Mouse (Mus musculus) left cerebral cortex, postnatal 25 days (tissue): Measurements from ENCODE around the gene Parp16. TPM values are rescaled to one million over a fixed set of nuclear protein-coding genes. Genes with fewer than 3 reads are reported as not detected.

Experiments
- DNase-seq, 2 experiments: peaks; one replicate each; pipeline ENCODE4 v3.0.0; 2022; ENCODE audit warnings: low spot score in 2 of 2, mixed read lengths in 1 of 2
- intact Hi-C: fragments of 180-260 bp; cut with DNase I; formaldehyde crosslinking; loops from one replicate; pipeline ENCODE4 v1.15.1; 2025
- total RNA-seq, 2 experiments: library from RNA; stranded (reverse); gene quantifications; 2 replicates each; pipeline ENCODE4 v1.2.3; 2021

Gene Parp16
- 1 to 10 TPM; 3.3 to 3.6 TPM for total RNA-seq

DNA sequence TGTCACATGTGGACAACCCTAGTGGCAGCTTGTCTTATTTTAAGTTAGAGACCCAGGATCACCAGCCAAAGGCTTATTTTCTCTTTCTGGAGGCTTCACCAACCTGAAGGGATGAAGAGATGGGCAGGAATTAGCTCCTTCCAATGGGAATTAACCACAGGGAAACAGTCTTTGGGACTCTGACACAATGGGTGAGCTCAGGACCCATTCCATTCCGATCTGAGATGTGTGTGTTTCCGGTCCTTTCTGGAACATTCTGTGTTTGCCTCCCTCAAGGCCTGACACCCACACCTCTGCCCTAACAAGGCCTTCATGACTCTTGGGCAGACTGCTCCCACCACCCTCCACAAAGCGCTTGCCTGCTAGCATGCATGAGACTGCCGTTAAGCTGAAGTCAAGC is at the start of gene Parp16:
Parp16 (plus strand) TSS at position 301 of the 400 bp plus-strand sequence.
- intact Hi-C loops = no loop called here
- no peak for DNase-seq

DNA sequence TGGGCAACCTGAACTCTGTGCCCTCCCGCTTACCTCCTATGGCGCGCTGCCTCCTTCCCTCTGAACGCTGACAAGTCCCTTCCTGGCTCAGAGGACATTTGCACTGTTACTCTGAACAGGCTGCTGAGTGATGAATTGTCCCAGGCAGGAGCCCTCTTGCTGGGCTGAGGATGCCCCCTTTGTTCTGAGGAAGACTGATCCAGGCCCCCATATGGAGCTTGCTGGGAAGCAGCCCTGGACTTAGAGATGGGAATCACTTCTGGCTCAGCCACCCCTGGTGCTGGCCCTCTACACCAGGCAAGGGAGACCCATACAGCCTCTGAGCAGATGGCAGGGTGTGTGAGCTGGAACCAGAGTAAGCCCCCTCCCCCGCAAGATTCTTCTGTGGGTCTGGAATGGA is 49.2 kb upstream of the Parp16 start:
- DNase-seq = no peak
- intact Hi-C loops = no loop called here

DNA sequence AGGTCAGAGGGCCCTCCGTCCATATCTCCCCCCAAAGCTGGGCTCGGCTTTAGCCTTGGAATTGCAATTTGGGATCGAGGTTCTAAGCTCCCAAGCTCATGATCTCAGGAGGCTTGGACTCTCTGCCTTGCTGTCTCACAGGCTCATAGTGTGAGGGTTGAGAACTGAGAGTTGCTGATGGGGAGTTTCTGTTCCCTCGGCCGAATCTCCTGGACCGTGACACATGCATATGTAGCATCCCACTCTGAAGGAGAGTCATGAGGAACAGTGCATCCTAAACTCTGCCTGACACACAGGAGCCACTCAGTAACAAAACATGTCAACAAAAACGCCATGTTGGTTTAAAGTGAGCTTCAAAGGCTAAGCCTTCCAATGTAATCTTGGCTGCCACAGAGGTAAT is 46.6 kb upstream of the Parp16 start:
- intact Hi-C loops = no loop called here
- DNase-seq = no peak

DNA sequence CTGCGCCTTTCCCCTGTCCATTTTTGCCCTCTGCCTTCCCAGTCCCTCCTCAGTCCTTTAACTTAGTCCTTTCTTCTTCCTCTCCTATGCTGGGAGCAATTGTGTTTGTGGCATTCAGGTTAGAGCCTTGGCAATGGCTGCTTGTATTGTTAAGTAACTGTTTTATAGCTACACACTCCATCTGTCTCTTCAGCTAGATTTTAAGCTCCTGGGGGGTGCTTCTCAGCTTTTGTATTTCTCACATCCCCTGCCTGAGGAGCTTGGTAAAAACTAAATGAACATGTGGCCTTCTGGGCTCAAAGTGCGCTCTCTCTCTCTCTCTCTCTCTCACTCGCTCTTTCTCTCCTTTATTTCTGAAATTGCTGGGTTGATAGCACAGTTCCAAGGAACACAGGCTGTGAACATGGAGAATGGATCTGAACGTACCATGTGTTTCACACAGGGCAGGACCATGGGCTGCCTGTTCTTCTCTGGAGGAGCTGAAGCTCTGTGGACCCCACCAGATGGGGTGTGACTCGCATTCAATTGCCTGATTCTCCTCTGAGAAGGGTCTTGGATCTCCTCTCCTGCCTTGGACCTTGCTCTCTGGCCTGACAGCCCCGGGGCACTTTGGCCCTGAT is 42.3 kb upstream of the Parp16 start:
- intact Hi-C loops = no loop called here

DNA sequence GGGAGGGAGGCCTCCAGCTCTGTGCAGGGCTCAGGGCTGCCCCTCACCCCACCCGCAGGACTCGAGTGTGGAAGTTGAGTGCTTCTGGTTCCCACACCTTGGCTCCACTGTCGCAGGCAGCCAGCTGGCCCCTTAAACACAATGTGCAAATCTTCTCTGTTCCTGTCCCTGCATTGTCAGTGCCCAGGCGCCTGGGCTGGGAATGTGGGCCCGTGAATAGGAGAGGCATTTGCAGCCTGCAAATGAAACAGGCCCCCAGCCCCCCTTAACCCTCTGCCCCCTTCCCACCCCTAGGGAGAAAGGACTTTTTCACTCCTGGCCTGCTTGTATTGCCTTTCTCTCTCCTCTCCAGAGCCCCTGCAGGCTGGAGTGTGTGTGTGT is 41.8 kb upstream of the Parp16 start:
- no peak for DNase-seq
- intact Hi-C loops = no loop called here

More for the DNA sequence above, 42.3 kb upstream of the Parp16 start:
- DNase-seq = no peak

DNA sequence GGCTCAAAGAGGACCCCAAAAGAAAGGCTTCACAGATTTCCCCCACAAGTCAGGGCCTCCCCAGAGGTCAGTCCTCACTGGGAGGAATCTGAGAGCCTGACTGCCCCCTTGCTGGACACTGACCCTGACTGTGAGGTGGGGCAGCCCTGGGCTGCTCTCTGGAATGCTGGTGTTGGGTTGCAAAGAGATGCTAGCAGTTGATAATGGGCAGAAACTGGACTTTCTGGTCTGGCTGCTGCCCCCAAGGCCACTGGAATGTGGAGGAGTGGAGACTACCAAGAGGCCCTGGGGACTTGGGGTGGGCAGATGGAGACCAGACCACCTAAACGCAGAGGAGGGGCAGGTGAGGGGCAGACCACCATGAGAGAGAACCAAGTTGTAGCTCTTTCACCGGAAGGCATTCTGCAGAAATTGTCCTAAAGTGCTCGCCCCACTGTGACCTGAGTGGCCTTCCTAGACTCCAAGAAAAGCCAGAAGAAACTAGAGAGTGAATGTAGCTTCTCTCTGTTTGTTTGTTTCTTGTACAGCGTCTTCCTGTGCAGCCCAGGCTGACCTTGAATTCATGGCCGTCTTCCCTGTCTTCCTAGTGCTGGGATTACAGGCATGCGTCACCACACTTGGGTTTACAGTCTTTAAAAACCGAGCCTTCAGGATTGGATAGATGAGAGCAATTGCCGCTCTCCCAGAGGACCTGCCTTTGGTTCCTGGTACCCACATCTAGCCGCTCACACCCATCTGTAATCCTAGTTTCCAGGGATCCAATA is 40.3 kb upstream of the Parp16 start:
- no peak for DNase-seq
- intact Hi-C loops = no loop called here

DNA sequence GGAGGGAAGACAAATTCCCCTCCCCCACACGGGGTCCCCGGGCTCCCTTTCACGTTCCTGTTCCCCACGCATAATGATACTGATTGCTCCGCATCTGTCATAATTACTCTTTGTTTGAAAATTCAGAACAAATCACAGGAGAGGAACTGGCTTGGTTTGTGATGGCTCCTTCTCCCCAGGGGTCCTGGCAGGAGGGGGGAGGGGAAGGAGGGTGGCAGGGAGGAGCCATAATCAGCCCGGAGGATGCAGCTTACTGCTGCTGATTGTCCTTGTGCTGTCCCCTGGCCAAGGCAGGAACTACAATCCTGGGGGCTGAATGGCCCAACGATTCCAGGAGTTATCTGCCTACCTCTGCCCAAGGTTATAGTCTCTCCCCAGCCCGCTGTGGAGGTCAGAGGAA is 38.5 kb upstream of the Parp16 start:
- intact Hi-C loops = no loop called here
- DNase-seq = no peak

DNA sequence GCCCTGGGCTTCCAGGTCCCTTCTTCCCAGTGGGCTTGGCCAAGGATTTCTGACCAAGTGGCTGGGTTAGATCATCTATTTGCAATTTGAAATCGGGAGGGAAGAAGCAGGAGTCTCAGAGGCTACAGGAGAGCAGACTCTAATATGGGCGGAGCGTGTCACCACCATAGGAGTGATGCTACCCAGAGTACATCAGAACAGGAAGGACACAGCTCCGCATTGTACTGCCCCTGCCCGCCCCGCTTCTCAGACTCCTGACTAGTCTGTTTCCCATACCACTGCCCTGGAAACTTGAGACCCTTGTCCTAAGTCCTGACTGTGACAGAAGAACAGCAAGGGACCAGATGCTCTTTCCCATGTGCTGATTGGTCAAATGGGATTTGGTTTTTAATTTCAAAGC is 37.5 kb upstream of the Parp16 start:
- DNase-seq = no peak
- intact Hi-C loops = no loop called here

DNA sequence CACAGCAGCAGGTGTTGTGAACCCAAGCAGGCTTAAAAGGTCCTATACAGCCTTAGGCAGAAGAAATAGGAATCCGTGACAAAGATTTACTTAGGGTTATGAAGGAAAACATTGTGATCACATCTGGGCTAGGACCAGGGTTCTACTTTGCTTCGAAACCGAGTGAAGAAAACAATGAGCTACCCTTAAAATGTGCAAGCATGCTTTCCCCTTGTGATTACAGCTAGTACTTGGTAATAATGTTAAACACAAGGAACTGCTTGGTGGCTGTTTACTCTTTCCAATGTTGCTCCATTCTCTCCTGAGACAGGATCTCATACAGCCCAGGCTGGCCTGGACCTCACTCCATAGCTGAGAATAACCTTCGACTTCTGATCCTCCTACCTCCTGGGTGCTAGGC is 34.0 kb upstream of the Parp16 start:
- no peak for DNase-seq
- intact Hi-C loops = no loop called here

DNA sequence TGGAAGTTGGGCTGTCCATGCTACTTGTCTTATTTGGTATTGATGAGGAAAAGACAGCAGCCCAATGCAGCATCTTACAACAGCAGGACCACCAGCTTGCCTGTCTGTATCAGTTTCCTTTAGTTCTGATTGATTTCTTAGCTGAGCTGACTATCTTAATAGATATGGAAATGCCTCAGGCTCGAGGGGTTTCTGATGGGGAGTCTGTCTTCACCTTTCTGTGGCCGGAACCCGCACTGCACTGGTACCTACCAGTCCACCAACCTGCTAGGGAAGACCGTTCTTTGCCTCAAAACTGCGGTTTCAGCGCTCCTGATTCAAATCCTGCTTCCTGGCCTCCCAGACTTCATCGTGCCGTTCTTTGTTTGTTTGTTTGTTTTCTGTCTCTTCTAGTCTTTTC is 33.3 kb upstream of the Parp16 start:
- intact Hi-C loops = loop anchor here (2.0 kb wide), 1 partner anchor 29 kb away; no protein-coding TSS in a partner anchor
- no peak for DNase-seq

DNA sequence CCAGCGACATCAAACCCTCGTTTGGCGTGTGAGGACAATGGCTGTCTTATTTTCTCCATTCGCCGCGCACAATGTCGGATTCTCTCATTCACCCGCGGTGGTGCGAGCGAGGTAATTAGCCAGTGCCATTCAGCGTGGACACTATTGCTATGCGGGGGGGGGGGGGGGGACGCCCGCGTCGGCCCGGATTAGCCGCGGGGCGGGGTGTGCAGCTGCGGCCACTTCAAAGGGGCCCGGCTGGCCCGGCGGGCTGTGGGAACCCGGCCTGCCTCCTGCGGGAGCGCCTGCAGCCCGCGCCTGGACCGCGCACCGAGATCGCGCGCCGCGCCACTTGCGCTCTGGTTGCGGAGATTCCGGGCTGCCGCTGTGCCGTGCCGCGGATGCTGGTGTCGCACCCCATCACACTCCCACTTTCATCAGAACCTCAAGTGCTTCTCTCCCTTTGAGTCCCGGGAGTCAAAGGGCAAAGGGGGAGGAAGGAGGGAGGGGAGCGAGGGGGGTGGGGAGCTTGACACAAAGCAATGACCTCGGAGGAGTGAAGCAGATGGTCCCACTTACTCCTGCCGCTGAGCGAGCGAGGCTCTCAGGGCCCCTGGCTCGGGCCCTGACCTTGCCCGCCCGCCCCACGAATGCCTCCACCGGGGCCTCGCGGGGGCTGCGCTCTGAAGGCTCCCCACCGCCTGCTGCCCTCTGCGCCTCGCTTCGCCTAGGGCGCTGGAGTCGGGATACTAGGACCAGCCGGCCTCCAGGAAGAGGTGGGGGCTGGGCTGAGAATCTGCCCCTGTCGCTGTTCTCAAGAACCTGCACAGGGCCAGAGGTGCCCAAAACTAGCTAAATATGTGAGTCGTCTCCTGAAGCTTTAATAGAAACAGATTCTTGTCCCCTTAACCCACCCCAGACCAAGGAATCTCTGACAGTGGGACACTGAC is 32.2 kb upstream of the Parp16 start:
- intact Hi-C loops = loop anchor here (2.0 kb wide), 1 partner anchor 30 kb away; no protein-coding TSS in a partner anchor
- peak; percentile 43 to 52 for DNase-seq

DNA sequence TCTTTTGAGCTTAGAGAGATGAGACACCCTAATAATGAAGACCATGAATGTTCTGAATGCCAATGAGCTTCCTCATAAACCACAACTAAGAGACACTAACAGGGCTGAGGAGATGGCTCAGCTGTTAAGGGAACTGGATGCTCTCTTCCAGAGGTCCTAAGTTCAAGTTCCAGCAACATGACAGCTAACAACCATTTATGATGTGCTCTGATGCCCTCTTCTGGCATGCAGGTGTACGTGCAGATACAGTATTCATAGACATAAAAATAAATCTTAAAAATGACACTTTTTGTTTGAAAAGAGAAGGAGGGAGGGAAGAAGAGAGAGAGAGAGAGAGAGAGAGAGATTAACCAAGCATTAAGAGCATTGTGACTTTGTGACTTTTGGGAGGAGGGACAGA is 30.3 kb upstream of the Parp16 start:
- intact Hi-C loops = no loop called here

DNA sequence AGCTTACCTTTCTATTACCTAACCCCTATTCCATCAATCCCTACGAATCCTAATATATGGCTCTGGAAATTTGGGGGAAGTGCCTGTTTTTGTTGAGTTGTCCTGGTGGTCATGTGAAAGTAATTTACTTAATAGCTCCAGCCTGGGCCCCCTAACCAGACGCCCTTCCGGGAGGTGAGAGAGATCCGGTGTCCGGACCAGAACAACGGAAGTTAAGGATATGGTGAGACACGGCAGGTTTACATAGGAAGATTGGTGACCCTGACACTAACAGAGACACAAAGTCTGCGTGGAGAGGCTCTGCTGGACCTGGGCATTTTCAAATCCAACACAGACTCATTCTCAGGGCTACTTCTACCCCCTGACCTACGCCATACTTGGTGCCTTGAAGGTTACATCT is 28.8 kb upstream of the Parp16 start:
- no peak for DNase-seq
- intact Hi-C loops = no loop called here

More for the DNA sequence above, 30.3 kb upstream of the Parp16 start:
- DNase-seq = no peak

DNA sequence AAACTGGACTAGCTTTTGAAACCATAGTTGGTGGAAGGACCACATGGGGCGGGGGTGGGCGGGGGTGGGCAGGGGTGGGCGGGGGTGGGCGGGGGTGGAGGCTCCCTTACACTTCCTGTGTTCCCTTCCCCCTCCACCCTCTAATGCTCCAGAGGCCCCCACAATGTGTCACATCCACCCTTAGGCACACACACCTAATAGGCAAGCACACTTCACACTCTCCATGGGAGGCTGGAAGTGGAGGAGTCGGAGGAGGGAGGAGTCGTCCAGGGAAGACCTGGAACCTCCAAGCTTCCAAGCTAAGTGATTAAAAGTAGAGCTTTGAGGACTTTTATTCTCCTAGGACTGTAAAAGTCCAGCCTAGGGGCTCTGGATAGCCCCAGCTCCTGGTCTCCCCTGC is 26.6 kb upstream of the Parp16 start:
- intact Hi-C loops = no loop called here
- no peak for DNase-seq

DNA sequence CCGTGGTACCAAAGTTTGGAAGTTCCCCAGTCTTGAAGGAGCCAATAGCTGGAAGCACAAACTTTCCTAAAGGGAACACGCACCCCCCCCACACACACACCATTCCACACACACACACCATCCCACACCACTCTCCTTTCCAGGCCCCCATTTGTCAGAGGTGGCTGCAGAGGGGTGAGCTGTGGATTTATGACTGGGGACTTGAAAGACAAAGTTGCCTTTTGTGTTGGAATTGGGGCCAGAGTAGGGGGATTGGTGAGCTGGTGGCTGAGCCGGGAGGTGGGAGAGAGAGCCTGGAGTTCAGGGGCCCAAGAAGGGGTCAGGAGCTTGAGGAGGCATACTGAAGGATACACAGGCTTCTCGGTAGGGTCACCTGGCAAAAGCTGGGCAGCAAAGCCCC is 26.2 kb upstream of the Parp16 start:
- no peak for DNase-seq
- intact Hi-C loops = no loop called here

DNA sequence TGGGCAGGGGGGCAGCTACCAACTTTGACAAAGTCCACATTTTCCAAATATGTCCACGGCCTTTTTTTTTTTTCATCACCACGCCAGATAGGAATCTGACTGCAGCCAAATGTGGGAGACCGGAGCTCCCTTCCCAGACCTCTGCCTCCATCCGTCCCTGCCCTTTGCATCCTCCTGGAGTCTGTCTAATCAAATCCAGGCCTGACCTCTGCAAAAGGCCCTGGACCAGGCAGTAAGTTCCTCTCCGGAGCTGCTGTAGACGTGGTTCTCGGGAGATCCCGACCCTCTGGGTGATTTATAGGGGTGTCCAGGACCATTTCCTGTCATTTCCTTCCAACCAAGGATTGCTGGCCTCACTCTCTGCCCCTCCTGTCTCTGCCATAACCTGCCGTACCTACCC is 22.5 kb upstream of the Parp16 start:
- intact Hi-C loops = no loop called here
- no peak for DNase-seq

DNA sequence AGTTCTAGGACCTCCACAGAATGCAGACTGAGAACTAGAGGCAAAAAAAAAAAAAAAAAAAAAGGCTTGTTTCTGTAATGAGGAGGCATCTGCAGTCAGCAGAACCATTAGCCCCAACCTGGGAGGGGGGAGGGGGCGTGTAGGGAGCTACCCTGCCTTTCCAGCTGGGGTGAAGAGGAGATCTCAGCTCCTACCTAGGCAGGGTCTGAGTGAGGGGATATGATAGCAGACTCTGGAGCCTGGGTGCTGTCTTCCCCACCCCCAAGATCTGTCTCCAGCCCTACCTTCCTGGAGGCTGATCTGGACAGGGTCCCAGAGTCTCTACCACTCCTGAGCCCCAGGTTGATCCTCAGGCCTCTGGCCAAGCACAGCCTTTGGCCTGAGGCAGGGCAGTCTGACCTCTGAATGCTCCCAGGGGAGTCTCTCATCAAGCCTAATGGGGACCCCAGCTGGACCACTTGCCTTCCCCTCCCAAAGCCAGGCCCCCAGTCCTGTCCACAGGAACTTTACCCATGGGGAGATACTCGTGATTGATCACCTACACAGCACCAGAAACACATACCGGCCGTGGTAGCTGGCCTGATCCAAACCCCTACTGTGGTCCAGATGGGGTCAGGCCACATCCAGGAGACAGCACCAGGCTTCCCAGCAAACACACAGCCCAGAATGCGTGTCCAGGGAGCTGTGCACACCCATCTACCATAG is 19.8 kb upstream of the Parp16 start:
- DNase-seq = no peak
- intact Hi-C loops = no loop called here

DNA sequence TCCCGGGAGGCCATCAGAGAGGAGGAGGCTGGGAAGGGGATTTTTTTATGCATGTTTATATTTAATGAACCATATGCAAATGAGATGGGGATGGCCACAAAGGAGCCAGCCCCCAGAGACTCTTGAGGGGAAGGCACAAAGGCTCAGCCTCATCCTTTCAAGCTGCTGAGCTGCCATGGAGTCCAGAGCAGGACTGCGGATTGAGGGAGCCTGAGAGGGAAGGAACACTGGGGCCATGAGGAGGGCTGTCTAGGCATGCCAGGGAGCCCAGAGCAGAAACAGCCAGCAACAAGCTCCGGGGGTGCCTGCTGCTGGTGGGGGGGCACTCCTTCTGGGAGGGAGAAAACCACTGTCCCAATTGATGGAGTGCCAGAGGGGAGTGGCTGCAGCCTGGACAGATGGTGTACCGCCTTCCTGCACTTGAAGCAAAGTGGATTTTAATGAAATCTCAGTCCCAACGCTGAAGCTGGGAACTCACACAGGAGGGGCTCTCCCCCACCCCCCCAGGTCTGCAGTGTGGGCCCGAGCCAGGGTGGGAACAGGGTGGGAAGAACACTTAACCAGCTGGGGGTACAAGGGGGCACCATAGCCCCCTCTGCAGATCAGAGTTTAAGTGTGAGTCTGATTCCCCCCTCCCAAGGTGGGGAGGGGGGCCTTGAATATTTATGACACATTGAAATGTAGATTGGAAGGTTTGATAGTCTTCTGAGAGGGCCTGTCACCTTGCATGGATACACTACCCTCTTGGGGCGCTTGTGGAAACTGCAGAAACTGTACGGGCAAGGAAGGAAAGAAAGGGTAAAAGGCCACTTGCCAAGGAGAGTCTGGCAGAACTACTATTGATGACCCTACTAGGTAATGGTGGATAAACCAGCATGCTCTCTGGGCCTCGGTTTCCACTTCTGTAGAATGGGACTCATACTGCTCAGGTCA is 18.9 kb upstream of the Parp16 start:
- intact Hi-C loops = no loop called here

DNA sequence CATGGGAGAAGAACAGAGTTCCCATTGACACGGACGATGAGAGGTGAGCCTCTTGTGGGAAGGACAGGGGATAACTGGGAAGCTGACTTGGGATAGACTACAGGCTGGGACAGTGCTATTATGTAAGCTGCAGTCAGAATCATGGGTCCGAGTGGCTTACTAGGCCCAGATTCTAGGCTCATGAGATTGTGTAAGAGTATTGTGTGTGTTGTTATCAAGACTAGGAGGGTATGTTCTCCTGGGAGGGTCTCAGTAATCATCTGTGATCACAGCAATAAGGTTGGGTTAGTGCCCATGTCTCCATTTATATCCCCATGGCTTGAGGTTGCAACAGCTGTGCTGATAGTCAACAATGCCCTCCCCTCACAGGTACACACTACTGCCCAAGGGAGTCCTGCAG is 17.7 kb upstream of the Parp16 start:
- intact Hi-C loops = no loop called here
- DNase-seq = no peak

More for the DNA sequence above, 18.9 kb upstream of the Parp16 start:
- DNase-seq = peak in 1 of 2 experiments; percentile 43
